Mouse (Mus musculus): ENCODE measurements around the gene Usp53.

DNA sequence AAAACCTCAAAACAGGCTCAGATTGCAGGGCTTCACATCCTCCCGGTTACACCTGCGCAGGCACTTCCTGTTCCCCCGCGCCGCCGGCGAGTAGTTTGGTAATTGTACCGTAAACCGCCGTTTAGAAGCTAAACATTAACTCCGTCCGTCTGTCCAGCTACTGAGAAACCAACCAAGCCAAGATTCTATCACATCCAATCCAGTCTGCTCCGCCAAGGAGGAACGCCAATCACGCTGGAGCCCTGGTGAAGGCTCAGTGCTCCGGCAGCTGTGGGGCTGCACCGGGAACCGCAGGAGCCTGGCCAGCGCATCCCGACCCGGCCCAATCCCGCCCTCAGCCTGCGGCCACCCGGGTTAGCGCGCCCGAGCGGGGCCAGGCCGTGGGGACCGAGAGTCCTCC lies 461 bp downstream of the Usp53 start:
- TF ChIP-seq GATA1 (IDR thresholded peaks at IDR 0.05; ENCODE audit: borderline replicate concordance, low read length): no peak
- no peak for TF ChIP-seq FLI1 (IDR thresholded peaks at IDR 0.05; ENCODE audit: low read length)

Data from megakaryocyte, embryonic 14.5 days (primary cell).